Mouse (Mus musculus) liver, embryonic 11.5 days (tissue): ENCODE data around the gene Txndc2. TPM values are rescaled to one million over a fixed set of nuclear protein-coding genes. Genes with fewer than 3 reads are reported as not detected.

ENCODE experiments used
- ATAC-seq: fragments of 200-750 bp; cut with Nextera tagmentation; replicated peaks from 2 replicates; pipeline ENCODE4 v1.8.0; 2017; ENCODE audit warnings: moderate number of reproducible peaks, mild to moderate bottlenecking, moderate TSS enrichment, moderate library complexity; ENCODE audit not compliant: low FRiP score
- DNase-seq: peaks from one replicate; pipeline ENCODE4 v3.0.0-alpha.2; 2017; ENCODE audit warnings: low spot score
- H3K27ac ChIP-seq: fragments of 300-500 bp; sonication (generic); 2 replicates; pipeline ENCODE4 v1.5.1; 2014; ENCODE audit warnings: mild to moderate bottlenecking, low read depth, low read length, control low read depth
- H3K27me3 ChIP-seq: fragments of 300-500 bp; sonication (generic); replicated peaks from 2 replicates; pipeline ENCODE4 v1.6.1; 2014; ENCODE audit warnings: low read length, mixed read lengths; ENCODE audit not compliant: control insufficient read depth, insufficient read depth
- H3K36me3 ChIP-seq: fragments of 300-500 bp; sonication (generic); 2 replicates; pipeline ENCODE4 v1.6.1; 2014; ENCODE audit warnings: mild to moderate bottlenecking, low read length, moderate library complexity, mixed read lengths; ENCODE audit not compliant: control insufficient read depth, insufficient read depth
- H3K4me1 ChIP-seq: fragments of 300-500 bp; sonication (generic); replicated peaks from 2 replicates; pipeline ENCODE4 v1.6.1; 2014; ENCODE audit warnings: low read length, mixed read lengths; ENCODE audit not compliant: control insufficient read depth, insufficient read depth
- H3K4me2 ChIP-seq: fragments of 300-500 bp; sonication (generic); 2 replicates; pipeline ENCODE4 v1.6.1; 2014; ENCODE audit warnings: mild to moderate bottlenecking, control low read depth, moderate library complexity
- H3K4me3 ChIP-seq: fragments of 300-500 bp; sonication (generic); 2 replicates; pipeline ENCODE4 v1.5.1; 2014; ENCODE audit warnings: low read depth, low read length, control low read depth
- H3K9ac ChIP-seq: fragments of 300-500 bp; sonication (generic); 2 replicates; pipeline ENCODE4 v1.6.1; 2014; ENCODE audit warnings: low read depth, low read length, control low read depth
- H3K9me3 ChIP-seq: fragments of 300-500 bp; sonication (generic); 2 replicates; pipeline ENCODE4 v1.6.1; 2016; ENCODE audit warnings: low read length, inconsistent platforms, mixed read lengths; ENCODE audit not compliant: control insufficient read depth
- WGBS: fragments of 180-500 bp; shearing (Covaris S2); extraction: QIAGEN DNeasy Blood & Tissue Kit; methylation state at CpG from one replicate; pipeline ENCODE4 v1.1.7; 2014; 5-methylcytosine and 5-hydroxymethylcytosine counted together
- polyA plus RNA-seq: library from polyadenylated mRNA; unstranded; fragments of >200 nt; fragmentation: Nextera tagmentation; extraction: Ambion mirVana; gene quantifications from 2 replicates; pipeline ENCODE4 v1.2.1, GENCODE M21; 2014

Txndc2 gene
- polyA plus RNA-seq, 1 experiment from 2014 or later = not detected

DNA sequence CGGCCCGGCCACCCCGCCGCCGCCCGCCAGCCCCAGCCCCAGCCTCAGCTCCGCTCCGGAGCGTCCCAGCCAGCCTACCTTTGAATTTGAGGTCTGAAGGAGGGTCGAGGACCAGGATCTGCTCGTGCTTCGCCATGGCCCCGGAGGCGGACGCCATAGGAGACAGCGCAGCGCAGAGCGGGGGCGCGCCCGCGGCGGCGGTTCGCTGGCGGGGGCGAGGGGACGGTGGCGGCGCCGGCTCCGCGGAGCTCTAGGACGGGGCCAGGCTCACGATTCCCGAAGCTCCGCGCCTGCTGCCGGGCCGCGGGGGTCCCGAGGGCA lies 28.9 kb downstream of the Txndc2 start:
- H3K36me3 ChIP-seq = no peaks in the 10 kb centered on the region
- peaks cover 33% of the 10 kb centered on the region for H3K4me1 ChIP-seq
- peak; percentile 63 for ATAC-seq
- H3K27ac ChIP-seq = peak overlapping the region; percentile 97
- DNase-seq = no peak
- H3K4me2 ChIP-seq = peak overlapping the region; percentile 87
- H3K9me3 ChIP-seq = no peaks in the 10 kb centered on the region
- H3K4me3 ChIP-seq = peak overlapping the region; percentile 99
- peak overlapping the region; percentile 100 for H3K9ac ChIP-seq
- no peaks in the 10 kb centered on the region for H3K27me3 ChIP-seq
- under 1% methylated on average over 42 of the region's 42 CpGs for WGBS

DNA sequence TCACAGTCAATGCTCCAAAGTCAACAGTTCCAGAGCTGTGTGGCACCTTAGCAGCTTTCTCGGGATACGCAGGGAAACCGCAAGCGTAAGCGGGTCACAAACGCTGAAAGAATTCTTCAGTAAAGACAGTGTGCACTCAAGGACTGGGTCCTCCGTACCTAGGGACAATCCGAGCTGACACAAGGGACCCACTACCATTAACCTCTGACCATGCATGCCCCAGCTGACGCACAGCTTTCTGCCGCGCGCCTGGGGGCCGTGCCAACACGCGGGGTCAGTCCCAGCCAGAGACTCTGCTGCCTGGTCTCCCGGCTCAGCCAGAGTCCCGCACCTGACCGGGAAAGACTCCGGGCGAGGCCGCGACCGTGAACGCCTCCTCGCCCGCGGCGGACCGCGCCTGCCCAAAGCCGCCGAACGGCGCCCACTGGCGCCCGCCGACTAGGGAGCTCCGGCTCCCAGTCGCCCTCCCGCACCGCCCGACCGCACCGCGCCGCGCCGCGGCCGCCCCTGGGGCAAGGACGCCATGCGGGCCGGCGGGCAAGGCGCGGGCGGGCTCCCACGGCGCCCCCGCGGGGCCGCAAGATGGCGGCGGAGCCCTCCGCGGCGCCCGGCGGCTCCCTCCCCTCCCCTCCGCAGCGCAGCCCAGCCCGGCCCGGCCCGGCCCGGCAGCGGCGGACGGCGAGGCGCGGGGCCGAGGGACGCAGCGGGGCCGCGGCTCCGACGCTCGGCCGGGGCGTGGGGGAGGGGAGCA lies 29.4 kb downstream of the Txndc2 start:
- no peaks in the 10 kb centered on the region for H3K9me3 ChIP-seq
- peak overlapping the region; percentile 100 for H3K9ac ChIP-seq
- H3K4me3 ChIP-seq = peak overlapping the region; percentile 99
- WGBS = under 1% methylated on average over 63 of the region's 91 CpGs
- ATAC-seq (peak; percentile 34), DNase-seq (peak; percentile 58)
- H3K4me1 ChIP-seq = peaks cover 39% of the 10 kb centered on the region
- no peaks in the 10 kb centered on the region for H3K27me3 ChIP-seq
- peak overlapping the region; percentile 97 for H3K27ac ChIP-seq
- no peaks in the 10 kb centered on the region for H3K36me3 ChIP-seq
- H3K4me2 ChIP-seq = peak overlapping the region; percentile 87

DNA sequence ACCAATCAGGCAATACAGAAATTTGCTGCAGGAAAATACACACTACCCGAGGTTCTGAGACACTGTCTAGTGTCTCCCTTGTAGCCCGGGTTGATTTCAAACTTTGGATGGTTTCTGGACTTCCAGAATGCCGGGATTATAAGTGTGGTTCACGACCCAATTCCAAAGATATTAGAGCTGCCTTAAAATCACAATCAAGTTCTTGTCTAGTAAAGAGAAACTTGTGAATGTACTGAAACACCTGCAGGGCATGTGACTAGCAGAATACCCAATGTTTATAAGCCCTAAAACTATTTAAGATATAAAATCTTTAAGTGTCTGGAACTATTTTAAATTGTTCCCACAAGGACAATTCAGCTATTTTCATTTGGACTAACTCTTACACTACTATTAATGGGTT lies 30.2 kb downstream of the Txndc2 start:
- Histone ChIP-seq H3K9ac (peak overlapping the region; percentile 100), H3K27ac (no peak overlapping the region), H3K36me3 (no peaks in the 10 kb centered on the region), H3K4me1 (peaks cover 47% of the 10 kb centered on the region), H3K9me3 (no peaks in the 10 kb centered on the region), H3K27me3 (no peaks in the 10 kb centered on the region), H3K4me3 (peak overlapping the region; percentile 99), H3K4me2 (peak overlapping the region; percentile 87)
- DNase-seq (no peak), ATAC-seq (no peak)
- 12% methylated on average over 4 of the region's 4 CpGs for WGBS

DNA sequence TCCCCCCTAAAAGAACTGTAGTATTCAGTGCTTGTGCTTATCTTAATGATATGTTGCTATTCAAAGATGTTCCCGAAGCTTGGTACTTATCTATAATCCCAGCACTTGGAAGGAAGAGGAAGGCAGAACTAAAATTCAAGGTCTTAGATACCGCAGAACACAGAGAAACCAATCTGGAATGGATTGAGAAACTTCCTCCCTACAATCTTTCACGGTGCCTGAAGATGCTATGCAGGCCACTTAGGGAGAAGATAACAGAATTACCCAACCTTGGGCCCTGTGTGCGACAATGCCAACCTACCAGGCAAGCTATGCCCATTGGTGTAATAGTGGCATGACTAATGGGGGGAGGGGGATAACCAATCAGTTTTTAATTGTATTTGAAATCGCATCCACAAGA lies 33.2 kb downstream of the Txndc2 start:
- Histone ChIP-seq H3K27ac (no peak overlapping the region), H3K9ac (no peak overlapping the region), H3K9me3 (no peaks in the 10 kb centered on the region), H3K27me3 (no peaks in the 10 kb centered on the region), H3K36me3 (no peaks in the 10 kb centered on the region), H3K4me1 (peaks cover 67% of the 10 kb centered on the region), H3K4me2 (peak overlapping the region; percentile 51), H3K4me3 (no peak overlapping the region)
- 31% methylated on average over 5 of the region's 5 CpGs for WGBS
- DNase-seq (no peak), ATAC-seq (no peak)

DNA sequence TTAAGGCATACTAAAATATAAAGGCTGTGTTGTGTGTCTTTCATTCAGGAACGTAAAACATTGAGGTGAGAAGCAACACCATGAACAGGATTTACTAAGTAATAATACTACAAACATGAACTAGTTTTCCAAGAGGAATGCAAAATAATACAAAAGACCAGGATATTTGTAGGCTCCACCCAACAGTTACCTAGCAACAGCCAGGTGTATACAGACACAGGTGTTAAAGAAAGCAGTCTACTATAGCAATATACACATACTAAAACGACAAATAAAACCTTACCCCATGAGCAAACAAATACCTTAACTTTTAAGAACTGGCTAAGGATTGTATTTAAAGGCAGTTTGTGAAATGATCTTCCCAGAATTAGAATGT lies 33.7 kb downstream of the Txndc2 start:
- Histone ChIP-seq H3K9ac (no peak overlapping the region), H3K36me3 (no peaks in the 10 kb centered on the region), H3K9me3 (no peaks in the 10 kb centered on the region), H3K4me2 (peak overlapping the region; percentile 51), H3K4me1 (peaks cover 68% of the 10 kb centered on the region), H3K27ac (no peak overlapping the region), H3K4me3 (no peak overlapping the region), H3K27me3 (no peaks in the 10 kb centered on the region)
- ATAC-seq (no peak), DNase-seq (no peak)
- 76% methylated on average over 2 of the region's 2 CpGs for WGBS

DNA sequence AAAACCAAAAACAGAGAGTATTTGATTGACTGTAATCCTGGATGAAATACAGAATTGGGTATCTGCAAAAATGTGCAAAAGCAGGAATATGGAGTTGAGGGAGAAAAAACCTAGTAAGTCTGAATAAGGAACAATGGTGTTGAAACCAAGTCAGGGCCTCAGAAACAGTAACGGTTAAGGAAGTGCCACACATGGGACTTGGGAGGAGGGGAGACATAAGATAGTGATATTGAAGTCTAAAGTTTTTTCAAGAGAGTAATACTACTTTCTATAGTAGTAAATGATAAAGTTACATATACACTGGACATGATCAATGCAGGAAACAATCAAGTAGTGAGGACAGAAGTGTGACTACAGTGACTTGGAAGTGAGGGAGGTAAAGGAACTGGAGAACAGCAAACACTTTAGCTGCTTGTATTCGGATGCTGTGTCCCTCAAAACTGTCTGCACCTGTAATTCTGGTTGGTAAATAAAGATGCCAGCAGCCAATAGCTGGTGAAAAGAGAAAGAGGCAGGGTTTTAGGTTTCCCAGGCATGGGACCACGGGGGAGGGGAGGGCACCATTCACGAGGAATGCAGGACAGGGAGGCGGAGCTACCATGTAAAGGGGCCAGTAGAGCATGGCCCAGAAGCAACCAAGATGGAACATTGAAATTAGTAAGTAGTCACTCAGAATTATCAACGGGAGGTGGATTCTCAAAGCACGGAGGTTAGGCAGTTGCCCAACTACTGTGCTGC lies 34.2 kb downstream of the Txndc2 start:
- WGBS = 42% methylated on average over 7 of the region's 7 CpGs
- no peak overlapping the region for H3K4me3 ChIP-seq
- H3K36me3 ChIP-seq = no peaks in the 10 kb centered on the region
- peak overlapping the region; percentile 33; the same call in 1 of the 2 replicates for H3K27ac ChIP-seq
- ATAC-seq (no peak), DNase-seq (no peak)
- peak overlapping the region; percentile 51 for H3K4me2 ChIP-seq
- no peaks in the 10 kb centered on the region for H3K9me3 ChIP-seq
- no peaks in the 10 kb centered on the region for H3K27me3 ChIP-seq
- peaks cover 72% of the 10 kb centered on the region for H3K4me1 ChIP-seq
- H3K9ac ChIP-seq = no peak overlapping the region

DNA sequence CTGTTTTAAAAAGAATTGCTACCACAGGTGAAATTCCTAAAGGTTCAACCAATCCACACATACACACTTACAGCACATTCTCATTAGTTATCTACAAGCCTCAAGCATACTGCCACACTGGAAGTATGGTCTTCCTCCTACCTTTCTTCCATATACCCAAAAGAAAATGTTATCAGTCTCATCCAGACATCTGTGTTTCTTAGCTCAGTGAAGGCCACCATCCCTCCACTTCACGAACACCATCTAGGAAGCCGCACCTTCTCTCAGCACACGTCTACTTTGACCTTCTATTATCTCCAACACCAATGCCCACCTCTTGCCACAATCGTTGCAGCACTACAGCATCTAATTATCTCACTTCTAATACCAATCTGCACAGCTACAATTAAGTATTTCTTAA lies 36.0 kb downstream of the Txndc2 start:
- no peaks in the 10 kb centered on the region for H3K36me3 ChIP-seq
- DNase-seq = no peak
- H3K9ac ChIP-seq = no peak overlapping the region
- peak; percentile 92 for ATAC-seq
- peak overlapping the region; percentile 54 for H3K27ac ChIP-seq
- H3K9me3 ChIP-seq = no peaks in the 10 kb centered on the region
- H3K4me1 ChIP-seq = peaks cover 75% of the 10 kb centered on the region
- H3K27me3 ChIP-seq = no peaks in the 10 kb centered on the region
- no peak overlapping the region for H3K4me3 ChIP-seq
- 42% methylated on average over 4 of the region's 4 CpGs for WGBS
- H3K4me2 ChIP-seq = peak overlapping the region; percentile 51

DNA sequence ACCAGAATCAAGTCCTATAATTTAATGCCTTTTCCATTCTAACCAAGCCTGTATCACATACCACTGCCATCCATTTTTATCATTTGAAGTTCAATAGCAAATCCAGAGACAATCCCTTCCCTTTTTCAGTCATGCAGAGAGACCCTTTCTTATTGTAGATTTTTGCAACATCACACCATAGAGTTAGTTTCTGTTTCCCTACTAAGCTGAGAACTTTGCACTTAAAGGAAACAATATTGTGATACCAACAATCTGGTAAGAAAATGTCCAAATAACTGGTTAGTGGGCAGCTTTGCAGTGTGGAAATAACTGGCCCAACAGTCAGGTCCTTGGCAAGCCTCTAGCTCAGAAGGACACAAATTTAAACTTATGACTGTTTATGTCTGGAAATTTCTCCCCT lies 37.1 kb downstream of the Txndc2 start:
- no peaks in the 10 kb centered on the region for H3K36me3 ChIP-seq
- H3K9me3 ChIP-seq = no peaks in the 10 kb centered on the region
- DNase-seq = no peak
- H3K27ac ChIP-seq = no peak overlapping the region
- no peak overlapping the region for H3K9ac ChIP-seq
- no peak for ATAC-seq
- no peaks in the 10 kb centered on the region for H3K27me3 ChIP-seq
- peaks cover 67% of the 10 kb centered on the region for H3K4me1 ChIP-seq
- no peak overlapping the region for H3K4me2 ChIP-seq
- no peak overlapping the region for H3K4me3 ChIP-seq

DNA sequence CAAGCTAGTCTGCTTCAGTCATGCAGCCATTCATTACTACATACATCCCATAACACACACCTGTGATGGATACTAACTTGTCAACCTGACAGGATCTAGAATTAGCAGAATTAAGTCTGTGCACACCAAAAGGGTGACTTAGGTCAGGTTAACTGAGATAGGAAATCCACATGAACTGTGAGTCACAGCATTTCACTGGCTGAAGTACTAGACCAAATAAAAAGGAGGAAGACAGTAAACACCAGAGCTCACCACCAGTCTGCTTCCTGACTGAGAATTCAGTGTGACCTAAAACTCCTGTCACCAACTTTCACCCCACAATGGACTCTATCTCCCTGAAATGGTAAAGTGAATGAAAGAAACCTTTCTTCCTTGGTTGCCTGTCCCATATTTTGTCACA lies 37.7 kb downstream of the Txndc2 start:
- Histone ChIP-seq H3K4me2 (no peak overlapping the region), H3K36me3 (no peaks in the 10 kb centered on the region), H3K27me3 (no peaks in the 10 kb centered on the region), H3K9me3 (no peaks in the 10 kb centered on the region), H3K4me1 (peaks cover 64% of the 10 kb centered on the region), H3K27ac (no peak overlapping the region), H3K4me3 (no peak overlapping the region), H3K9ac (no peak overlapping the region)
- ATAC-seq = no peak
- no peak for DNase-seq
